ENCODE assay signal across 1 mouse cellular context in the genomic region with DNA sequence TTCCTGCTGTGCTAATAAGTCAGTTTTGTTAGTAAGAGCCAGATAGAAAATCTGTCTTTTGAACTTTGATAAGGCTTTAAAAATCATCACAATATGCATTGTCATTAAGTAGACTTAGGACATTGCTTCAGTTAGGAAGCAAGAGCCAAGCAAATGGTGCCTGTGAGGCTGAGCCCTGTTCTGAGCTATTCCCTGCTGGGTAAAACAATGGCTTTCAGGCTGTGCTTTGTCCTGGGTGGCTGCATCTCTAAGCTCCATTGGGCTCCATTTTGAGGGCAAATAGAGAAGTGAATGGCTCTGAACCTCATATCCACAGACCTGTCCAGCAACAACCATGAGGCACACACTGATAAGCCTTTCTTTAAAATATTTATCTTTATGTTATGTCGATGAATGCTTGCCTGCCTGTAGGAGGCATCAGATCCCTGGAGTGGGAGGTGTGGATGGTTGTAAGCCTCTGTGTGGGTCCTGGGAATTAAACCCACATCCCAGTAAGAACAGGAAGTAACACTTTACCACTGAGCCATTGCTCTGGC.
TF ChIP-seq lines count a peak whose summit lies in the region.

No protein-coding gene starts in this region.

TF ChIP-seq in MEL, 35 proteins besides CTCF, POLR2A, EP300 and RAD21 (continued from another document):
- TF ChIP-seq ELF1 (IDR thresholded peaks at IDR 0.05; ENCODE audit: low read depth, low read length): no peak
- no peak for TF ChIP-seq MAZ (IDR thresholded peaks at IDR 0.05; ENCODE audit: low read depth, low read length)
- no peak for TF ChIP-seq POLR2AphosphoS2 (IDR thresholded peaks at IDR 0.05; ENCODE audit: low read length)
- TF ChIP-seq E2F4 (IDR thresholded peaks at IDR 0.05; ENCODE audit: borderline replicate concordance, low read depth, low read length): no peak
- TF ChIP-seq ZNF384 (IDR thresholded peaks at IDR 0.05; ENCODE audit: low read depth, low read length): no peak
- no peak for TF ChIP-seq JUND (IDR thresholded peaks at IDR 0.05; ENCODE audit: low read depth, low read length)
- no peak for TF ChIP-seq RCOR1 (IDR thresholded peaks at IDR 0.05; ENCODE audit: low read depth, low read length)
- no peak for TF ChIP-seq MYB (IDR thresholded peaks at IDR 0.05; ENCODE audit: low read depth, low read length)
- TF ChIP-seq MXI1 (IDR thresholded peaks at IDR 0.05; ENCODE audit: low read depth, low read length): no peak
- no peak for TF ChIP-seq NRF1 (IDR thresholded peaks at IDR 0.05; ENCODE audit: insufficient read depth, low read depth, low read length, poor library complexity, severe bottlenecking)
- TF ChIP-seq UBTF (IDR thresholded peaks at IDR 0.05; ENCODE audit: borderline replicate concordance, insufficient read depth, low read depth, low read length): no peak
- TF ChIP-seq ETS1 (IDR thresholded peaks at IDR 0.05; ENCODE audit: low read depth, low read length): no peak
- no peak for TF ChIP-seq ZC3H11A (IDR thresholded peaks at IDR 0.05; ENCODE audit: low read depth, low read length)
- TF ChIP-seq USF2 (IDR thresholded peaks at IDR 0.05; ENCODE audit: borderline replicate concordance in 1 of 2, insufficient read depth in 1 of 2, low read depth in 1 of 2, low read length in 2 of 2): no peak
- peak; percentile 67 for TF ChIP-seq TCF12 (IDR thresholded peaks at IDR 0.05; ENCODE audit: low read depth, low read length)
- peak; percentile 70 for TF ChIP-seq TAL1 (IDR thresholded peaks at IDR 0.05; ENCODE audit: low read length)
- TF ChIP-seq TBP (IDR thresholded peaks at IDR 0.05; ENCODE audit: low read depth, low read length): no peak
- no peak for TF ChIP-seq SMC3 (IDR thresholded peaks at IDR 0.05; ENCODE audit: low read depth, low read length)
- TF ChIP-seq GABPA (IDR thresholded peaks at IDR 0.05; ENCODE audit: low read depth, low read length): no peak
- TF ChIP-seq BHLHE40 (IDR thresholded peaks at IDR 0.05; ENCODE audit: borderline replicate concordance, low read depth, low read length): 0 out of 2 replicates have a peak, but pooled peaks have one; percentile 7
- TF ChIP-seq POLR2AphosphoS5 (IDR thresholded peaks at IDR 0.05; ENCODE audit: borderline replicate concordance, low read depth, low read length): no peak
- TF ChIP-seq ZKSCAN1 (IDR thresholded peaks at IDR 0.05; ENCODE audit: low read depth, low read length): no peak
